8 mouse cellular contexts compared by ENCODE assay signal in genomic region chr13:47193326-47194153, GRCm38 (mm10).
DNase-seq lines count a peak whose midpoint lies in the region; ATAC-seq and TF ChIP-seq lines count a peak whose summit lies in the region.

No protein-coding gene starts in this region.

- DNase-seq in cerebellum, adult 18-20 months: peak; percentile 79 to 84
- peak; percentile 73 for DNase-seq in layer of hippocampus, adult 9-11 months
- DNase-seq in ovary, adult 18-20 months (ENCODE audit: low spot score): peak; percentile 64
- peak; percentile 6 for DNase-seq in thymus, postnatal 14 days

- peak; percentile 95 for ATAC-seq in frontal cortex, adult (ENCODE audit: low TSS enrichment)
- ATAC-seq in hematopoietic stem cell, adult 5-6 weeks (replicated peaks in 1 of 2; ENCODE audit: insufficient read depth in 1 of 2, low FRiP score in 2 of 2, low TSS enrichment in 1 of 2, low read depth in 1 of 2, poor library complexity in 2 of 2, severe bottlenecking in 2 of 2): peak; percentile 72 to 79
- peak; percentile 90 for ATAC-seq in lung, embryonic 15.5 days (ENCODE audit: borderline replicate concordance, extremely low read depth, low FRiP score, low TSS enrichment)

- no peak overlapping the region for H3K27ac ChIP-seq in ES-Bruce4 (ENCODE audit: insufficient read depth, low read length)
- H3K27ac ChIP-seq in lung, embryonic 15.5 days: peak overlapping the region; percentile 83

- no peaks in the 10 kb centered on the region for H3K36me3 ChIP-seq in ES-Bruce4 (ENCODE audit: control insufficient read depth, insufficient read depth, low read length, poor library complexity, severe bottlenecking)
- H3K36me3 ChIP-seq in lung, embryonic 15.5 days: no peaks in the 10 kb centered on the region

- TF ChIP-seq POLR2A in ES-Bruce4 (IDR thresholded peaks at IDR 0.05; ENCODE audit: insufficient read depth, low read length): no peak

- no peak for TF ChIP-seq CTCF in ES-Bruce4 (IDR thresholded peaks at IDR 0.05; ENCODE audit: low read depth, low read length)

- H3K9ac ChIP-seq in ES-Bruce4 (ENCODE audit: low read depth, poor library complexity, severe bottlenecking): peak overlapping the region; percentile 3; the same call in 1 of the 2 replicates
- H3K9ac ChIP-seq in lung, embryonic 15.5 days: peak overlapping the region; percentile 31

- H3K4me2 ChIP-seq in lung, embryonic 15.5 days: peak overlapping the region; percentile 70

- H3K9me3 ChIP-seq in ES-Bruce4 (replicated peaks; ENCODE audit: control insufficient read depth, insufficient read depth, low read length, poor library complexity, severe bottlenecking): no peaks in the 10 kb centered on the region
- H3K9me3 ChIP-seq in lung, embryonic 15.5 days: no peaks in the 10 kb centered on the region

- WGBS in lung, embryonic 15.5 days: 4% methylated on average over 32 of the region's 32 CpGs

- peak overlapping the region; percentile 44 for H3K4me3 ChIP-seq in ES-Bruce4 (ENCODE audit: low read depth, low read length)
- H3K4me3 ChIP-seq in lung, embryonic 15.5 days: peak overlapping the region; percentile 39

- no peaks in the 10 kb centered on the region for H3K4me1 ChIP-seq in ES-Bruce4 (ENCODE audit: control insufficient read depth, insufficient read depth, low read length)
- peaks cover 20% of the 10 kb centered on the region for H3K4me1 ChIP-seq in lung, embryonic 15.5 days

- TF ChIP-seq EP300 in ES-Bruce4 (IDR thresholded peaks at IDR 0.05; ENCODE audit: insufficient read depth, low read depth, low read length): no peak

- H3K27me3 ChIP-seq in ES-Bruce4 (ENCODE audit: control insufficient read depth, insufficient read depth, low read length, poor library complexity, severe bottlenecking): no peaks in the 10 kb centered on the region
- H3K27me3 ChIP-seq in lung, embryonic 15.5 days: peaks cover 40% of the 10 kb centered on the region

Comparison
In these comparisons a context has a peak if more than half of its experiments do, and no peak if none do; other contexts are left out.
1. DNase-seq: peak in every context shown above with its lines; median percentile 82 in cerebellum, adult 18-20 months; 73 in layer of hippocampus, adult 9-11 months; 64 in ovary, adult 18-20 months; 6 in thymus, postnatal 14 days.